Mouse (Mus musculus) layer of hippocampus, adult 9-11 months (tissue): ENCODE measurements at regions not wholly inside any gene's neighbourhood (a gene's known extent, or its start where the extent isn't known, plus 50 kb on each side); places are given as distances from the start of the nearest gene placed in this dataset.
A peak's percentile ranks its signal among the peaks of the same experiment; 100 is the strongest.

Source experiments
- DNase-seq: peaks from one replicate; pipeline ENCODE4 v3.0.0; 2022

- no peak for DNase-seq
Measured at GRCm38 (mm10) chr11:19679669-19680068, 244.5 kb upstream of the Spred2 start.

- no peak for DNase-seq
Measured at GRCm38 (mm10) chr11:19701198-19701597, 223.0 kb upstream of the Spred2 start.

GRCm38 (mm10) chr11:19708821-19709220, 215.4 kb upstream of the Spred2 start:
- no peak for DNase-seq

- no peak for DNase-seq
Measured at GRCm38 (mm10) chr11:19709337-19709736, 214.8 kb upstream of the Spred2 start.

- peak; percentile 46 for DNase-seq
Measured at GRCm38 (mm10) chr11:19713091-19713490, 211.1 kb upstream of the Spred2 start.

GRCm38 (mm10) chr11:19713597-19713996, 210.6 kb upstream of the Spred2 start:
- no peak for DNase-seq

GRCm38 (mm10) chr11:19714211-19714610, 210.0 kb upstream of the Spred2 start:
- no peak for DNase-seq

- DNase-seq: no peak
Measured at GRCm38 (mm10) chr11:19714888-19715595, 209.1 kb upstream of the Spred2 start.

- DNase-seq: no peak
Measured at GRCm38 (mm10) chr11:19718165-19718564, 206.0 kb upstream of the Spred2 start.

- DNase-seq: no peak
Measured at GRCm38 (mm10) chr11:19729031-19729430, 195.1 kb upstream of the Spred2 start.

- no peak for DNase-seq
Measured at GRCm38 (mm10) chr11:19730747-19731146, 193.4 kb upstream of the Spred2 start.

- no peak for DNase-seq
Measured at GRCm38 (mm10) chr11:19736076-19736475, 188.1 kb upstream of the Spred2 start.

GRCm38 (mm10) chr11:19736926-19737325, 187.2 kb upstream of the Spred2 start:
- no peak for DNase-seq

GRCm38 (mm10) chr11:19737331-19737730, 186.8 kb upstream of the Spred2 start:
- no peak for DNase-seq

- DNase-seq: no peak
Measured at GRCm38 (mm10) chr11:19737807-19738206, 186.4 kb upstream of the Spred2 start.

GRCm38 (mm10) chr11:19739527-19740151, 184.5 kb upstream of the Spred2 start:
- DNase-seq: no peak

- DNase-seq: no peak
Measured at GRCm38 (mm10) chr11:19740562-19740961, 183.6 kb upstream of the Spred2 start.

- DNase-seq: no peak
Measured at GRCm38 (mm10) chr11:19747097-19747972, 176.8 kb upstream of the Spred2 start.

- DNase-seq: no peak
Measured at GRCm38 (mm10) chr11:19747973-19748559, 176.1 kb upstream of the Spred2 start.

GRCm38 (mm10) chr11:19758892-19759291, 165.3 kb upstream of the Spred2 start:
- DNase-seq: no peak

- DNase-seq: peak; percentile 34
Measured at GRCm38 (mm10) chr11:19760861-19761693, 163.1 kb upstream of the Spred2 start.

GRCm38 (mm10) chr11:19761694-19761976, 162.5 kb upstream of the Spred2 start:
- no peak for DNase-seq

- DNase-seq: no peak
Measured at GRCm38 (mm10) chr11:19767316-19767715, 156.9 kb upstream of the Spred2 start.
